In genomic region chr10:128270866-128271265, GRCm38 (mm10) we compare ENCODE assay signal across 8 mouse cellular contexts. TPM values are rescaled to one million over a fixed set of nuclear protein-coding genes. Genes with fewer than 3 reads are reported as not detected.
DNase-seq lines count a peak whose midpoint lies in the region; ATAC-seq and TF ChIP-seq lines count a peak whose summit lies in the region.

No protein-coding gene starts in this region.

- no peaks in the 10 kb centered on the region for H3K27me3 ChIP-seq in kidney, embryonic 16.5 days (ENCODE audit: insufficient read depth, low read length)
- H3K27me3 ChIP-seq in hindbrain, postnatal 0 days (ENCODE audit: insufficient read depth, low read length): no peaks in the 10 kb centered on the region
- no peaks in the 10 kb centered on the region for H3K27me3 ChIP-seq in midbrain, embryonic 16.5 days (ENCODE audit: control insufficient read depth, insufficient read depth, low read depth, low read length)

- no peaks in the 10 kb centered on the region for H3K36me3 ChIP-seq in kidney, embryonic 16.5 days (ENCODE audit: insufficient read depth, low read length)
- H3K36me3 ChIP-seq in hindbrain, postnatal 0 days (ENCODE audit: insufficient read depth, low read length): no peaks in the 10 kb centered on the region
- no peaks in the 10 kb centered on the region for H3K36me3 ChIP-seq in midbrain, embryonic 16.5 days (ENCODE audit: control insufficient read depth, insufficient read depth, low read length)

- no peak for DNase-seq in kidney, adult 18-20 months
- peak; percentile 5 for DNase-seq in hindbrain, postnatal 0 days (ENCODE audit: low spot score)
- DNase-seq in layer of hippocampus, adult 9-11 months: no peak
- DNase-seq in adrenal gland, adult 18-20 months (ENCODE audit: low spot score in 2 of 2): no peak
- no peak for DNase-seq in right cerebral cortex, postnatal 4 days

- no peak for TF ChIP-seq CTCF in bone marrow macrophage, adult 2 months (IDR thresholded peaks at IDR 0.05; ENCODE audit: low read depth, low read length)
- TF ChIP-seq CTCF in hindbrain, postnatal 0 days (IDR thresholded peaks at IDR 0.05; ENCODE audit: low read depth): peak; percentile 43

- no peak for TF ChIP-seq POLR2A in bone marrow macrophage, adult 2 months (IDR thresholded peaks at IDR 0.05; ENCODE audit: borderline replicate concordance, low read depth, low read length)

- no peaks in the 10 kb centered on the region for H3K9me3 ChIP-seq in kidney, embryonic 16.5 days (ENCODE audit: low read length)
- H3K9me3 ChIP-seq in hindbrain, postnatal 0 days (ENCODE audit: low read length): no peaks in the 10 kb centered on the region
- H3K9me3 ChIP-seq in midbrain, embryonic 16.5 days (replicated peaks; ENCODE audit: control insufficient read depth, low read length, poor library complexity, severe bottlenecking): no peaks in the 10 kb centered on the region

- H3K4me3 ChIP-seq in kidney, embryonic 16.5 days (ENCODE audit: low read length): peak overlapping the region; percentile 83
- H3K4me3 ChIP-seq in bone marrow macrophage, adult 2 months (ENCODE audit: insufficient read depth, low read length): peak overlapping the region; percentile 82
- H3K4me3 ChIP-seq in hindbrain, postnatal 0 days (ENCODE audit: low read length): peak overlapping the region; percentile 83
- peak overlapping the region; percentile 61 for H3K4me3 ChIP-seq in midbrain, embryonic 16.5 days (ENCODE audit: low read depth, low read length)

- H3K4me2 ChIP-seq in kidney, embryonic 16.5 days (replicated peaks; ENCODE audit: low read depth, low read length): peak overlapping the region; percentile 69
- peak overlapping the region; percentile 69 for H3K4me2 ChIP-seq in hindbrain, postnatal 0 days (ENCODE audit: low read depth, low read length)
- peak overlapping the region; percentile 74 for H3K4me2 ChIP-seq in midbrain, embryonic 16.5 days (ENCODE audit: low read length)

- no peak for ATAC-seq in kidney, embryonic 16.5 days (ENCODE audit: low FRiP score, low TSS enrichment)
- no peak for ATAC-seq in hindbrain, postnatal 0 days
- peak; percentile 15; the same call in 1 of the 2 replicates for ATAC-seq in midbrain, embryonic 16.5 days

- peak overlapping the region; percentile 61 for H3K27ac ChIP-seq in kidney, embryonic 16.5 days (ENCODE audit: low read length)
- H3K27ac ChIP-seq in bone marrow macrophage, adult 2 months (ENCODE audit: insufficient read depth, low read depth, low read length): peak overlapping the region; percentile 58
- peak overlapping the region; percentile 82 for H3K27ac ChIP-seq in hindbrain, postnatal 0 days
- peak overlapping the region; percentile 79 for H3K27ac ChIP-seq in midbrain, embryonic 16.5 days (ENCODE audit: low read length)

- 43% methylated on average over 7 of the region's 7 CpGs for WGBS in kidney, embryonic 16.5 days
- WGBS in hindbrain, postnatal 0 days: 43% methylated on average over 7 of the region's 7 CpGs
- 39% methylated on average over 7 of the region's 7 CpGs for WGBS in midbrain, embryonic 16.5 days

- H3K9ac ChIP-seq in kidney, embryonic 16.5 days (replicated peaks; ENCODE audit: low read length): peak overlapping the region; percentile 76
- peak overlapping the region; percentile 72 for H3K9ac ChIP-seq in hindbrain, postnatal 0 days (replicated peaks; ENCODE audit: low read length)
- peak overlapping the region; percentile 76 for H3K9ac ChIP-seq in midbrain, embryonic 16.5 days (ENCODE audit: low read depth, low read length)

- H3K4me1 ChIP-seq in kidney, embryonic 16.5 days (ENCODE audit: insufficient read depth, low read length): no peaks in the 10 kb centered on the region
- H3K4me1 ChIP-seq in bone marrow macrophage, adult 2 months (ENCODE audit: control insufficient read depth, insufficient read depth, low read length): peaks cover 8% of the 10 kb centered on the region; the same call in 1 of the 2 replicates
- H3K4me1 ChIP-seq in hindbrain, postnatal 0 days (ENCODE audit: insufficient read depth, low read length): no peaks in the 10 kb centered on the region
- peaks cover 3% of the 10 kb centered on the region; the same call in 1 of the 2 replicates for H3K4me1 ChIP-seq in midbrain, embryonic 16.5 days (ENCODE audit: control insufficient read depth, insufficient read depth, low read length)

RNA-seq across cellular contexts. Expression of gene Stat2, which starts 0.5 kb away (rescaled TPM):
- 12.9 and 14.9 TPM in 2 replicates for polyA plus RNA-seq in kidney, embryonic 16.5 days (2015; fragmentation: Nextera tagmentation; extraction: Ambion mirVana)
- polyA plus RNA-seq in bone marrow macrophage, adult 2 months (2012; ENCODE audit: insufficient read depth, insufficient read length, missing spikeins): 89.6 and 94.6 TPM in 2 replicates
- total RNA-seq in hindbrain, postnatal 0 days (2014; rRNA removed): 7.5 and 8.5 TPM in 2 replicates
- polyA plus RNA-seq in hindbrain, postnatal 0 days (2015; fragmentation: Nextera tagmentation; extraction: Ambion mirVana): 9.7 and 12.8 TPM in 2 replicates
- 20.4 and 20.9 TPM in 2 replicates for polyA plus RNA-seq in midbrain, embryonic 16.5 days (2015; fragmentation: Nextera tagmentation; extraction: Ambion mirVana)
- 10 to 100 TPM; 25.8 to 33.0 TPM for total RNA-seq in adrenal gland, adult 18-20 months (2021)

RNA-seq across cellular contexts. Expression of gene Apof, which starts 2.4 kb away (rescaled TPM):
- 0.62 and 0.69 TPM in 2 replicates for polyA plus RNA-seq in kidney, embryonic 16.5 days (2015; fragmentation: Nextera tagmentation; extraction: Ambion mirVana)
- not detected in 2 replicates for polyA plus RNA-seq in bone marrow macrophage, adult 2 months (2012; ENCODE audit: insufficient read depth, insufficient read length, missing spikeins)
- total RNA-seq in hindbrain, postnatal 0 days (2014; rRNA removed): 0.50 TPM in 1 of 2 replicates, not detected in the other
- polyA plus RNA-seq in hindbrain, postnatal 0 days (2015; fragmentation: Nextera tagmentation; extraction: Ambion mirVana): 0.23 and 0.41 TPM in 2 replicates
- polyA plus RNA-seq in midbrain, embryonic 16.5 days (2015; fragmentation: Nextera tagmentation; extraction: Ambion mirVana): not detected in 2 replicates
- total RNA-seq in adrenal gland, adult 18-20 months (2021): 10 to 100 TPM in 1 of 2 experiments, under 1 TPM in 1; 0.64 to 10.7 TPM

RNA-seq across cellular contexts. Expression of gene Apon, which starts 17.0 kb away (rescaled TPM):
- polyA plus RNA-seq in kidney, embryonic 16.5 days (2015; fragmentation: Nextera tagmentation; extraction: Ambion mirVana): 0.39 and 0.66 TPM in 2 replicates
- not detected in 2 replicates for polyA plus RNA-seq in bone marrow macrophage, adult 2 months (2012; ENCODE audit: insufficient read depth, insufficient read length, missing spikeins)
- total RNA-seq in hindbrain, postnatal 0 days (2014; rRNA removed): not detected in 2 replicates
- polyA plus RNA-seq in hindbrain, postnatal 0 days (2015; fragmentation: Nextera tagmentation; extraction: Ambion mirVana): not detected in 2 replicates
- 0.11 TPM in 1 of 2 replicates, not detected in the other for polyA plus RNA-seq in midbrain, embryonic 16.5 days (2015; fragmentation: Nextera tagmentation; extraction: Ambion mirVana)
- not detected for total RNA-seq in adrenal gland, adult 18-20 months (2021)

RNA-seq across cellular contexts. Expression of gene Il23a, which starts 27.7 kb away (rescaled TPM):
- polyA plus RNA-seq in kidney, embryonic 16.5 days (2015; fragmentation: Nextera tagmentation; extraction: Ambion mirVana): 0.15 and 0.35 TPM in 2 replicates
- polyA plus RNA-seq in bone marrow macrophage, adult 2 months (2012; ENCODE audit: insufficient read depth, insufficient read length, missing spikeins): not detected in 2 replicates
- total RNA-seq in hindbrain, postnatal 0 days (2014; rRNA removed): 0.50 TPM in 1 of 2 replicates, not detected in the other
- polyA plus RNA-seq in hindbrain, postnatal 0 days (2015; fragmentation: Nextera tagmentation; extraction: Ambion mirVana): 0.35 and 0.73 TPM in 2 replicates
- polyA plus RNA-seq in midbrain, embryonic 16.5 days (2015; fragmentation: Nextera tagmentation; extraction: Ambion mirVana): 0.14 and 0.15 TPM in 2 replicates
- not detected for total RNA-seq in adrenal gland, adult 18-20 months (2021)

RNA-seq across cellular contexts. Expression of gene Pan2, which starts 32.3 kb away (rescaled TPM):
- 42.0 and 45.0 TPM in 2 replicates for polyA plus RNA-seq in kidney, embryonic 16.5 days (2015; fragmentation: Nextera tagmentation; extraction: Ambion mirVana)
- 14.3 and 15.2 TPM in 2 replicates for polyA plus RNA-seq in bone marrow macrophage, adult 2 months (2012; ENCODE audit: insufficient read depth, insufficient read length, missing spikeins)
- 21.2 and 25.2 TPM in 2 replicates for total RNA-seq in hindbrain, postnatal 0 days (2014; rRNA removed)
- 14.3 and 16.4 TPM in 2 replicates for polyA plus RNA-seq in hindbrain, postnatal 0 days (2015; fragmentation: Nextera tagmentation; extraction: Ambion mirVana)
- polyA plus RNA-seq in midbrain, embryonic 16.5 days (2015; fragmentation: Nextera tagmentation; extraction: Ambion mirVana): 20.8 and 22.3 TPM in 2 replicates
- total RNA-seq in adrenal gland, adult 18-20 months (2021): 10 to 100 TPM; 14.5 to 19.1 TPM
